Mouse (Mus musculus) spleen, adult 2 months (tissue): ENCODE data around the gene Acyp2.

Experiments
- CTCF ChIP-seq: fragments of 200-500 bp; IDR thresholded peaks from 2 replicates; pipeline ENCODE4 v1.5.1; 2011; ENCODE audit warnings: mild to moderate bottlenecking, inconsistent platforms; ENCODE audit not compliant: insufficient read depth, insufficient read length, insufficient replicate concordance; ENCODE audit errors: extremely low read depth
- POLR2A ChIP-seq: fragments of 200-500 bp; IDR thresholded peaks from 2 replicates; pipeline ENCODE4 v1.6.1; 2011; ENCODE audit warnings: low read depth, low read length, inconsistent platforms

DNA sequence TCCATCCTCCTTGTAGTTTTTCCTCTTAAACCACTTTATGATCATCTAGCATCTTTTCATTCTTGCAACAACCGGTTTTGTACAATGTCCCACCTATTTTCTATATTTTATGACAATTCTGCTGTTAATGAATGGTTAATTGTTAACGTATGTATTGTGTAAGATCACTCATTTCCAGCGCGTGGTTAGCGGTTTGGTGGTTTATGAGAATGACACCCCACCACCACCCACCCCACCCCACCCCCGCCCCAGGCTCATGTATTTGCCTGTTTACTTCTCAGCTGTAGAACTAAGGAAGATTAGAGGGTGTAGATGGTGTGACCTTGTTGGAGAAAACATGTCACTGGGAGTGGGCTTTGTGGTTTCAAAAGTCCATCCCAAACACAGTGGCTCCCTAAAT lies 18.9 kb downstream of the Acyp2 start:
- TF ChIP-seq CTCF (no peak), POLR2A (no peak)
